Mouse (Mus musculus): Measurements from ENCODE around the gene Gm49392. TPM values are rescaled to one million over a fixed set of nuclear protein-coding genes. Genes with fewer than 3 reads are reported as not detected.

Gm49392 gene
- polyA plus RNA-seq, 1 experiment = 0.38 TPM

- DNase-seq = peak; percentile 70
- no peak for TF ChIP-seq CTCF (IDR thresholded peaks at IDR 0.05; ENCODE audit: borderline replicate concordance, control insufficient read depth, extremely low read depth, insufficient read depth, low read length, poor library complexity)
- TF ChIP-seq POLR2A (IDR thresholded peaks at IDR 0.05; ENCODE audit: control insufficient read depth, extremely low read depth, insufficient read depth, low read length, poor library complexity) = no peak
- Histone ChIP-seq H3K27me3 (ENCODE audit: control insufficient read depth, insufficient read depth, low read length) (no peaks in the 10 kb centered on the region), H3K27ac (ENCODE audit: control insufficient read depth, insufficient read depth, low read length) (no peak overlapping the region), H3K36me3 (ENCODE audit: control insufficient read depth, insufficient read depth, low read length) (no peaks in the 10 kb centered on the region), H3K4me1 (replicated peaks; ENCODE audit: control insufficient read depth, insufficient read depth, low read length) (no peaks in the 10 kb centered on the region), H3K4me3 (ENCODE audit: control insufficient read depth, insufficient read depth, low read length) (no peak overlapping the region)
- 34% methylated on average over 3 of the region's 3 CpGs for WGBS
These were observed 70.6 kb downstream of the Gm49392 start for GRCm38 (mm10) chr13:60826052-60826451.

- no peaks in the 10 kb centered on the region for H3K36me3 ChIP-seq (ENCODE audit: control insufficient read depth, insufficient read depth, low read length)
- H3K4me1 ChIP-seq (replicated peaks; ENCODE audit: control insufficient read depth, insufficient read depth, low read length) = no peaks in the 10 kb centered on the region
- no peaks in the 10 kb centered on the region for H3K27me3 ChIP-seq (ENCODE audit: control insufficient read depth, insufficient read depth, low read length)
- no peak overlapping the region for H3K4me3 ChIP-seq (ENCODE audit: control insufficient read depth, insufficient read depth, low read length)
- no peak overlapping the region for H3K27ac ChIP-seq (ENCODE audit: control insufficient read depth, insufficient read depth, low read length)
- no peak for DNase-seq
- TF ChIP-seq CTCF (IDR thresholded peaks at IDR 0.05; ENCODE audit: borderline replicate concordance, control insufficient read depth, extremely low read depth, insufficient read depth, low read length, poor library complexity) = no peak
- no peak for TF ChIP-seq POLR2A (IDR thresholded peaks at IDR 0.05; ENCODE audit: control insufficient read depth, extremely low read depth, insufficient read depth, low read length, poor library complexity)
- 92% methylated on average over 3 of the region's 3 CpGs for WGBS
These were observed 76.1 kb downstream of the Gm49392 start for GRCm38 (mm10) chr13:60820486-60821175.

- WGBS = 9% methylated on average over 7 of the region's 7 CpGs
- H3K36me3 ChIP-seq (ENCODE audit: control insufficient read depth, insufficient read depth, low read length) = no peaks in the 10 kb centered on the region
- no peak overlapping the region for H3K27ac ChIP-seq (ENCODE audit: control insufficient read depth, insufficient read depth, low read length)
- TF ChIP-seq CTCF (IDR thresholded peaks at IDR 0.05; ENCODE audit: borderline replicate concordance, control insufficient read depth, extremely low read depth, insufficient read depth, low read length, poor library complexity) (no peak), POLR2A (IDR thresholded peaks at IDR 0.05; ENCODE audit: control insufficient read depth, extremely low read depth, insufficient read depth, low read length, poor library complexity) (no peak)
- no peaks in the 10 kb centered on the region for H3K27me3 ChIP-seq (ENCODE audit: control insufficient read depth, insufficient read depth, low read length)
- no peaks in the 10 kb centered on the region for H3K4me1 ChIP-seq (replicated peaks; ENCODE audit: control insufficient read depth, insufficient read depth, low read length)
- H3K4me3 ChIP-seq (ENCODE audit: control insufficient read depth, insufficient read depth, low read length) = no peak overlapping the region
- DNase-seq = peak; percentile 27
These were observed 77.2 kb downstream of the Gm49392 start for GRCm38 (mm10) chr13:60819469-60819868.

- Histone ChIP-seq H3K36me3 (ENCODE audit: control insufficient read depth, insufficient read depth, low read length) (no peaks in the 10 kb centered on the region), H3K27me3 (ENCODE audit: control insufficient read depth, insufficient read depth, low read length) (no peaks in the 10 kb centered on the region), H3K4me1 (replicated peaks; ENCODE audit: control insufficient read depth, insufficient read depth, low read length) (no peaks in the 10 kb centered on the region), H3K27ac (ENCODE audit: control insufficient read depth, insufficient read depth, low read length) (no peak overlapping the region), H3K4me3 (ENCODE audit: control insufficient read depth, insufficient read depth, low read length) (no peak overlapping the region)
- TF ChIP-seq CTCF (IDR thresholded peaks at IDR 0.05; ENCODE audit: borderline replicate concordance, control insufficient read depth, extremely low read depth, insufficient read depth, low read length, poor library complexity) (no peak), POLR2A (IDR thresholded peaks at IDR 0.05; ENCODE audit: control insufficient read depth, extremely low read depth, insufficient read depth, low read length, poor library complexity) (no peak)
- WGBS = 65% methylated on average over 1 of the region's 1 CpGs
- DNase-seq = no peak
These were observed 83.0 kb downstream of the Gm49392 start for GRCm38 (mm10) chr13:60813722-60814121.

- TF ChIP-seq POLR2A (IDR thresholded peaks at IDR 0.05; ENCODE audit: control insufficient read depth, extremely low read depth, insufficient read depth, low read length, poor library complexity) = no peak
- no peak for TF ChIP-seq CTCF (IDR thresholded peaks at IDR 0.05; ENCODE audit: borderline replicate concordance, control insufficient read depth, extremely low read depth, insufficient read depth, low read length, poor library complexity)
- no peaks in the 10 kb centered on the region for H3K4me1 ChIP-seq (replicated peaks; ENCODE audit: control insufficient read depth, insufficient read depth, low read length)
These were observed 83.9 kb downstream of the Gm49392 start for GRCm38 (mm10) chr13:60812768-60813167.

GRCm38 (mm10) chr13:60809690-60810089, 87.0 kb downstream of the Gm49392 start:
- no peak overlapping the region for H3K27ac ChIP-seq (ENCODE audit: control insufficient read depth, insufficient read depth, low read length)
- H3K36me3 ChIP-seq (ENCODE audit: control insufficient read depth, insufficient read depth, low read length) = no peaks in the 10 kb centered on the region
- 80% methylated on average over 2 of the region's 2 CpGs for WGBS
- no peaks in the 10 kb centered on the region for H3K27me3 ChIP-seq (ENCODE audit: control insufficient read depth, insufficient read depth, low read length)
- H3K4me3 ChIP-seq (ENCODE audit: control insufficient read depth, insufficient read depth, low read length) = no peak overlapping the region
- no peaks in the 10 kb centered on the region for H3K4me1 ChIP-seq (replicated peaks; ENCODE audit: control insufficient read depth, insufficient read depth, low read length)
- TF ChIP-seq CTCF (IDR thresholded peaks at IDR 0.05; ENCODE audit: borderline replicate concordance, control insufficient read depth, extremely low read depth, insufficient read depth, low read length, poor library complexity) = no peak
- no peak for TF ChIP-seq POLR2A (IDR thresholded peaks at IDR 0.05; ENCODE audit: control insufficient read depth, extremely low read depth, insufficient read depth, low read length, poor library complexity)
- no peak for DNase-seq

More at GRCm38 (mm10) chr13:60812768-60813167, 83.9 kb downstream of the Gm49392 start:
- no peaks in the 10 kb centered on the region for H3K36me3 ChIP-seq (ENCODE audit: control insufficient read depth, insufficient read depth, low read length)
- H3K27me3 ChIP-seq (ENCODE audit: control insufficient read depth, insufficient read depth, low read length) = no peaks in the 10 kb centered on the region
- H3K4me3 ChIP-seq (ENCODE audit: control insufficient read depth, insufficient read depth, low read length) = no peak overlapping the region
- no peak overlapping the region for H3K27ac ChIP-seq (ENCODE audit: control insufficient read depth, insufficient read depth, low read length)
- DNase-seq = no peak
- WGBS = 87% methylated on average over 6 of the region's 6 CpGs

All from thymus, adult 2 months (tissue).